Comparison of ENCODE assay signal across 8 mouse cellular contexts in the genomic region with DNA sequence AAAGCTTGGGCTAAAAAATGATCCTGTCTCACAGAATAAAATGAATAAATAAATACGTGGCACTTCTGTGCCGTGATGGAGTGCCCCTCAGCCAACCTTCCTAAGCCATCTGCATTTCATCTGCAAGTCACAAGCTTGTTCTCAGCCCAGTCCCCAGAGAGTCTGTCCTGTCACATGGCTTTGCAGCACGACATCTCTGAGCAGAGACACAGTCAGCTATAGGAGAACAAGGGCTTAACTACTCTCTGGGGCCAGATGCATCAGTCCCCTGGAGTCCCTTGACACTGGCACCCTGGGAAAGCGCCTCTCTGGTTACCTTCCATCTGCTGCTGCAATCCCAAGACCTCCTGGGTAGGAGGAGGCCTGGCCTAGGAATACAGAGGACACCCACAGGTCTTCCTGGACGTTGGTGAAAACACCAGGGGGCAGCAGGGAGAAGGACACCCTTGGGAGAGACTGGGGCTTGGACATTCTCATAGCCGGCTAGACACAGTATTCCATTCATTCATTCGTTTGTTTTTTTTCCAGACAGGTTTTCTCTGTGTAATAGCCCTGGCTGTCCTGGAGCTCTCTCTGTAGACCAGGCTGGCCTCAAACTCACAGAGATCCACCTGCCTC. TPM values are rescaled to one million over a fixed set of nuclear protein-coding genes. Genes with fewer than 3 reads are reported as not detected.
DNase-seq lines count a peak whose midpoint lies in the region; ATAC-seq lines count a peak whose summit lies in the region.

No protein-coding gene starts in this region.

- 47% methylated on average over 7 of the region's 7 CpGs for WGBS in embryonic facial prominence, embryonic 14.5 days
- WGBS in embryonic facial prominence, embryonic 10.5 days, result 57% methylated on average over 7 of the region's 7 CpGs
- 54% methylated on average over 7 of the region's 7 CpGs for WGBS in neural tube, embryonic 15.5 days
- WGBS in hindbrain, embryonic 10.5 days, result 60% methylated on average over 7 of the region's 7 CpGs

- H3K9ac ChIP-seq in embryonic facial prominence, embryonic 14.5 days (ENCODE audit: low read depth, low read length), result no peak overlapping the region
- no peak overlapping the region for H3K9ac ChIP-seq in neural tube, embryonic 15.5 days (replicated peaks)

- H3K27me3 ChIP-seq in embryonic facial prominence, embryonic 14.5 days (replicated peaks; ENCODE audit: control insufficient read depth, insufficient read depth, low read length), result peaks cover 30% of the 10 kb centered on the region
- H3K27me3 ChIP-seq in embryonic facial prominence, embryonic 10.5 days (replicated peaks; ENCODE audit: low read depth, poor library complexity, severe bottlenecking), result peaks cover 44% of the 10 kb centered on the region
- H3K27me3 ChIP-seq in neural tube, embryonic 15.5 days (replicated peaks), result peaks cover 9% of the 10 kb centered on the region
- peaks cover 41% of the 10 kb centered on the region for H3K27me3 ChIP-seq in hindbrain, embryonic 10.5 days (ENCODE audit: insufficient read depth, poor library complexity, severe bottlenecking)

- H3K27ac ChIP-seq in embryonic facial prominence, embryonic 14.5 days (replicated peaks; ENCODE audit: low read depth, low read length), result no peak overlapping the region
- no peak overlapping the region for H3K27ac ChIP-seq in embryonic facial prominence, embryonic 10.5 days (replicated peaks)
- H3K27ac ChIP-seq in neural tube, embryonic 15.5 days (replicated peaks), result no peak overlapping the region
- no peak overlapping the region for H3K27ac ChIP-seq in hindbrain, embryonic 10.5 days

- no peaks in the 10 kb centered on the region for H3K36me3 ChIP-seq in embryonic facial prominence, embryonic 14.5 days (ENCODE audit: control insufficient read depth, insufficient read depth, low read length)
- H3K36me3 ChIP-seq in embryonic facial prominence, embryonic 10.5 days (replicated peaks), result no peaks in the 10 kb centered on the region
- H3K36me3 ChIP-seq in neural tube, embryonic 15.5 days, result no peaks in the 10 kb centered on the region
- H3K36me3 ChIP-seq in hindbrain, embryonic 10.5 days, result no peaks in the 10 kb centered on the region

- peak; percentile 34 for DNase-seq in embryonic facial prominence, embryonic 14.5 days (ENCODE audit: low spot score)
- DNase-seq in embryonic facial prominence, embryonic 10.5 days (ENCODE audit: low spot score), result no peak
- peak; percentile 45 to 73 for DNase-seq in spleen, postnatal 10 days (ENCODE audit: low spot score in 2 of 2)
- no peak for DNase-seq in spleen, adult 12 weeks (ENCODE audit: low spot score)
- peak; percentile 66 to 74 for DNase-seq in kidney, adult 8-10 months
- peak; percentile 22 to 45 for DNase-seq in spleen, postnatal 14 days (ENCODE audit: low spot score in 2 of 2)
- no peak for DNase-seq in hindbrain, embryonic 10.5 days (ENCODE audit: low spot score)

- 0 out of 2 replicates have a peak, but pooled peaks cover 3% of the 10 kb centered on the region for H3K4me1 ChIP-seq in embryonic facial prominence, embryonic 14.5 days (ENCODE audit: control insufficient read depth, insufficient read depth, low read length)
- H3K4me1 ChIP-seq in embryonic facial prominence, embryonic 10.5 days, result peaks cover 40% of the 10 kb centered on the region
- H3K4me1 ChIP-seq in neural tube, embryonic 15.5 days, result peaks cover 16% of the 10 kb centered on the region
- peaks cover 51% of the 10 kb centered on the region for H3K4me1 ChIP-seq in hindbrain, embryonic 10.5 days (replicated peaks)

- no peak overlapping the region for H3K4me2 ChIP-seq in embryonic facial prominence, embryonic 14.5 days (ENCODE audit: low read depth, low read length)
- H3K4me2 ChIP-seq in neural tube, embryonic 15.5 days, result no peak overlapping the region

- H3K4me3 ChIP-seq in embryonic facial prominence, embryonic 14.5 days (ENCODE audit: low read depth, low read length), result no peak overlapping the region
- H3K4me3 ChIP-seq in embryonic facial prominence, embryonic 10.5 days, result no peak overlapping the region
- H3K4me3 ChIP-seq in neural tube, embryonic 15.5 days (replicated peaks), result no peak overlapping the region
- H3K4me3 ChIP-seq in hindbrain, embryonic 10.5 days, result no peak overlapping the region

- peak; percentile 28; the same call in 1 of the 2 replicates for ATAC-seq in embryonic facial prominence, embryonic 14.5 days (ENCODE audit: low read depth)
- ATAC-seq in neural tube, embryonic 15.5 days (ENCODE audit: low FRiP score), result no peak

- no peaks in the 10 kb centered on the region for H3K9me3 ChIP-seq in embryonic facial prominence, embryonic 14.5 days (ENCODE audit: control insufficient read depth, low read length)
- H3K9me3 ChIP-seq in embryonic facial prominence, embryonic 10.5 days, result no peaks in the 10 kb centered on the region
- no peaks in the 10 kb centered on the region for H3K9me3 ChIP-seq in neural tube, embryonic 15.5 days (replicated peaks)
- no peaks in the 10 kb centered on the region for H3K9me3 ChIP-seq in hindbrain, embryonic 10.5 days

RNA-seq across cellular contexts. Expression of a gene that starts 3.9 kb away (rescaled TPM):
- polyA plus RNA-seq in embryonic facial prominence, embryonic 14.5 days (2014; fragmentation: Nextera tagmentation; extraction: Ambion mirVana), result 3.4 and 3.9 TPM in 2 replicates
- 2.6 and 3.2 TPM in 2 replicates for polyA plus RNA-seq in embryonic facial prominence, embryonic 10.5 days (2016; fragmentation: Nextera tagmentation; extraction: Ambion mirVana)
- 3.1 and 3.2 TPM in 2 replicates for polyA plus RNA-seq in neural tube, embryonic 15.5 days (2015; fragmentation: Nextera tagmentation; extraction: Ambion mirVana)
- polyA plus RNA-seq in hindbrain, embryonic 10.5 days (2016; fragmentation: Nextera tagmentation; extraction: Ambion mirVana), result 2.8 and 4.6 TPM in 2 replicates

Comparison
In these comparisons a context has a peak if more than half of its experiments do, and no peak if none do; other contexts are left out.
1. DNase-seq: peak in embryonic facial prominence, embryonic 14.5 days (single experiment), spleen, postnatal 10 days (2 of 2), kidney, adult 8-10 months (2 of 2) and spleen, postnatal 14 days (2 of 2); none in embryonic facial prominence, embryonic 10.5 days (single experiment), spleen, adult 12 weeks (single experiment) and hindbrain, embryonic 10.5 days (single experiment).